Mouse (Mus musculus): ENCODE data around the gene Homer1.

Homer1 gene

GRCm38 (mm10) chr13:93389242-93389625 is 89.8 kb downstream of the Homer1 start:
- DNase-seq (ENCODE audit: low read depth, low spot score), result peak; percentile 13

- no peak for DNase-seq (ENCODE audit: low read depth, low spot score)
Measured at GRCm38 (mm10) chr13:93399710-93400216, 100.3 kb downstream of the Homer1 start.

- no peak for DNase-seq (ENCODE audit: low read depth, low spot score)
Measured at GRCm38 (mm10) chr13:93401947-93402346, 102.5 kb downstream of the Homer1 start.

GRCm38 (mm10) chr13:93406855-93407254 is 107.4 kb downstream of the Homer1 start:
- DNase-seq (ENCODE audit: low read depth, low spot score), result no peak

GRCm38 (mm10) chr13:93410343-93410742 is 110.9 kb downstream of the Homer1 start:
- DNase-seq (ENCODE audit: low read depth, low spot score), result no peak

- DNase-seq (ENCODE audit: low read depth, low spot score), result no peak
Measured at GRCm38 (mm10) chr13:93415055-93415454, 115.6 kb downstream of the Homer1 start.

GRCm38 (mm10) chr13:93418292-93418691 is 118.9 kb downstream of the Homer1 start:
- no peak for DNase-seq (ENCODE audit: low read depth, low spot score)

GRCm38 (mm10) chr13:93419779-93420178 is 120.3 kb downstream of the Homer1 start:
- no peak for DNase-seq (ENCODE audit: low read depth, low spot score)

GRCm38 (mm10) chr13:93423224-93423623 is 123.8 kb downstream of the Homer1 start:
- peak; percentile 19 for DNase-seq (ENCODE audit: low read depth, low spot score)

- no peak for DNase-seq (ENCODE audit: low read depth, low spot score)
Measured at GRCm38 (mm10) chr13:93427920-93428876, 128.8 kb downstream of the Homer1 start.

- DNase-seq (ENCODE audit: low read depth, low spot score), result no peak
Measured at GRCm38 (mm10) chr13:93429205-93429604, 129.8 kb downstream of the Homer1 start.

GRCm38 (mm10) chr13:93440167-93440566 is 140.7 kb downstream of the Homer1 start:
- DNase-seq (ENCODE audit: low read depth, low spot score), result no peak

GRCm38 (mm10) chr13:93453275-93453674 is 153.8 kb downstream of the Homer1 start:
- no peak for DNase-seq (ENCODE audit: low read depth, low spot score)

Measured in ES-CJ7 (cell line).